Mouse (Mus musculus) heart, adult 2 months (tissue): Measurements from ENCODE around the gene Rex1bd. TPM values are rescaled to one million over a fixed set of nuclear protein-coding genes. Genes with fewer than 3 reads are reported as not detected.
A peak's percentile ranks its signal among the peaks of the same experiment; 100 is the strongest.

Source experiments
- DNase-seq, 2 experiments: peaks; one replicate each; pipeline ENCODE4 v3.0.0; 2021
- H3K27ac ChIP-seq: fragments of 200-600 bp; 2 replicates; pipeline ENCODE4 v1.8.1; 2022
- H3K27me3 ChIP-seq: fragments of 200-500 bp; 2 replicates; pipeline ENCODE4 v1.6.1; 2012; ENCODE audit warnings: mild to moderate bottlenecking, low read length, inconsistent platforms, mixed read lengths; ENCODE audit not compliant: control insufficient read depth, insufficient read depth
- H3K36me3 ChIP-seq: fragments of 200-500 bp; 2 replicates; pipeline ENCODE4 v1.6.1; 2012; ENCODE audit warnings: low read length, inconsistent platforms; ENCODE audit not compliant: control insufficient read depth, insufficient read depth
- H3K4me1 ChIP-seq: fragments of 200-500 bp; 2 replicates; pipeline ENCODE4 v1.6.1; 2011; ENCODE audit warnings: low read length; ENCODE audit not compliant: control insufficient read depth, insufficient read depth
- H3K4me3 ChIP-seq: fragments of 200-600 bp; 2 replicates; pipeline ENCODE4 v1.8.1; 2022
- H3K79me2 ChIP-seq: fragments of 200-500 bp; replicated peaks from 2 replicates; pipeline ENCODE4 v1.6.1; 2012; ENCODE audit warnings: mild to moderate bottlenecking, inconsistent platforms, low read length, moderate library complexity, mixed read lengths; ENCODE audit not compliant: control insufficient read depth, insufficient read depth
- H3K9ac ChIP-seq: fragments of 200-500 bp; 2 replicates; pipeline ENCODE4 v1.6.1; 2012; ENCODE audit warnings: low read depth, mild to moderate bottlenecking, control low read depth, inconsistent platforms, low read length, mixed read lengths
- CTCF ChIP-seq: fragments of 200-600 bp; IDR thresholded peaks from 2 replicates; pipeline ENCODE4 v1.8.1; 2022; ENCODE audit warnings: antibody characterized with exemption, mild to moderate bottlenecking, moderate library complexity
- EP300 ChIP-seq: fragments of 200-500 bp; IDR thresholded peaks from 2 replicates; pipeline ENCODE4 v1.6.1; 2011; ENCODE audit warnings: low read depth, low read length, control low read depth; ENCODE audit not compliant: insufficient read depth
- POLR2A ChIP-seq: fragments of 200-500 bp; IDR thresholded peaks from 2 replicates; pipeline ENCODE4 v1.6.1; 2011; ENCODE audit warnings: mild to moderate bottlenecking, low read depth, low read length, control low read depth; ENCODE audit not compliant: insufficient read depth
- WGBS: fragments of 180-500 bp; shearing (Covaris S2); methylation state at CpG from one replicate; pipeline ENCODE4 v1.1.7; 2018; 5-methylcytosine and 5-hydroxymethylcytosine counted together
- intact Hi-C: fragments of 180-260 bp; cut with DNase I; formaldehyde crosslinking; loops from one replicate; pipeline ENCODE4 v1.15.1; 2025
- polyA plus RNA-seq: library from polyadenylated mRNA; depleted of rRNA; stranded (reverse); fragments of >200 nt; gene quantifications from 2 replicates; pipeline ENCODE4 v1.2.3, GENCODE M21; 2012
- total RNA-seq, 2 experiments: library from RNA; stranded (reverse); gene quantifications; 2 replicates each; pipeline ENCODE4 v1.2.3; 2021

Rex1bd gene
- total and polyA plus RNA-seq, 3 experiments, result 111 to 145 (median 118) TPM

DNA sequence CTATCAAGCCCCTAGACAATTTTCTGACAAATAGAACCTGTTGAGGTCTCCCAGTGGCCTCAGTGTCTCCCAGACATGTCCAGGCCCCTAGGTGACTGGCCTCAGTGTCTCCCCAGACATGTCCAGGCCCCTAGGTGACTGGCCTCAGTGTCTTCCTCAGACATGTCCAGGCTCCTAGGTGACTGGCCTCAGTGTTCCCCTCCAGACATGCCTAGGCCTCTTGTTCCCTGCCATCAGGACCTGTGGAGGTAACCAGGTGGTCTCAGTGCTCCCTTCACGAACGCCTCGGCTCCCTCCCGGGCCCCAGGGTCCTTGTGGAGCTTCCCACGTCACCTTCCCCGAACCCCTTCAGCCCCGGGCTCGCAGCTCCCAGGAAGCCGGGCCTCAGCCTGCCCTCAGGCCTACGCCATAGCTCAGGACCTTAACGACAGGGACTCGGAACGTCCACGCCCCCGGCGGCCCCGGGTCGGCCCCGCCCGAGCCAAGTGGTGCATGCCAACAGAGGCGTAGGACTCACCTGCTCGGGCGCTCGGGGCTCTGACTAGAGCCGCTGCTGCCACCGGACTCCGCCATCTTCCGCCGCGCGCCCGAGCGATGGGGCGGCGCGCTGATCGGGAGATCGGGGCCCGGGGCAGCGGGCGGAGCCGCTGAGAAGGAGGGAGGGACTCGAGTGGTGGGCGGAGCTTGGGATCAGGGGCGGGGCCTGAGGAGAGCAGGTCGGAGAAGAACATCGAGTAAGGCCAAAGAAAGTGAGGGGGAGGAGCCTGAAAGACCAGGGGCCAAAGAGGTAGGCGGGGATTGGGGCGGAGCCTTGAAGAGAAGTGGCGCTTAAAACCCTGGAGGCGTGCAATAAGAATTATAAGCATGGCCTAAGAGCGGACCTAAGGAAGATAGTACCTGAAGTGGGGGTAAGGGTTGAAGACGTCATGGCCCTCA lies 30.0 kb downstream of the Rex1bd start, which contains the start of gene Klhl26:
Gene Klhl26, minus strand, starts transcription at position 636 of the 936 bp plus-strand sequence.
- H3K36me3 ChIP-seq, result no peaks in the 10 kb centered on the region; the same call in 1 of the 2 replicates
- peak within 1 kb of the TSS; percentile 81 for H3K27ac ChIP-seq
- peak; percentile 96 to 97 for DNase-seq
- 1% methylated on average over 53 of the region's 53 CpGs for WGBS
- intact Hi-C loops, result loop anchor here (2.0 kb wide), 2 partner anchors 26 to 38 kb away; partner anchors contain the start of gene Crtc1
- H3K4me1 ChIP-seq, result peaks cover 2% of the 10 kb centered on the region
- TF ChIP-seq POLR2A, result peak; percentile 36; the same call in 1 of the 2 replicates
- TF ChIP-seq CTCF, result no peak
- no peak for TF ChIP-seq EP300
- H3K9ac ChIP-seq, result peak within 1 kb of the TSS; percentile 87
- H3K79me2 ChIP-seq, result no peaks in the 10 kb centered on the region
- no peaks in the 10 kb centered on the region for H3K27me3 ChIP-seq
- peak within 1 kb of the TSS; percentile 93 for H3K4me3 ChIP-seq

GRCm38 (mm10) chr8:70471856-70472255 lies 34.7 kb downstream of the Rex1bd start:
- Histone ChIP-seq H3K36me3 (no peaks in the 10 kb centered on the region; the same call in 1 of the 2 replicates), H3K27me3 (no peaks in the 10 kb centered on the region), H3K4me3 (no peak overlapping the region), H3K79me2 (no peaks in the 10 kb centered on the region), H3K9ac (no peak overlapping the region), H3K4me1 (peaks cover 29% of the 10 kb centered on the region), H3K27ac (no peak overlapping the region)
- TF ChIP-seq EP300 (no peak), CTCF (no peak)
- intact Hi-C loops, result loop anchor here (2.0 kb wide), 1 partner anchor 17 kb away; no protein-coding TSS in a partner anchor
- DNase-seq, result no peak
- 98% methylated on average over 7 of the region's 7 CpGs for WGBS

GRCm38 (mm10) chr8:70469938-70470337 lies 36.6 kb downstream of the Rex1bd start:
- intact Hi-C loops, result no loop called here
- no peak for TF ChIP-seq POLR2A
- no peak for TF ChIP-seq EP300
- TF ChIP-seq CTCF, result no peak
- peaks cover 36% of the 10 kb centered on the region for H3K4me1 ChIP-seq
- H3K27me3 ChIP-seq, result no peaks in the 10 kb centered on the region
- H3K27ac ChIP-seq, result peak overlapping the region; percentile 18
- no peaks in the 10 kb centered on the region for H3K36me3 ChIP-seq
- DNase-seq, result no peak
- no peak overlapping the region for H3K9ac ChIP-seq
- no peak overlapping the region for H3K4me3 ChIP-seq
- no peaks in the 10 kb centered on the region for H3K79me2 ChIP-seq
- 47% methylated on average over 2 of the region's 2 CpGs for WGBS

- intact Hi-C loops, result no loop called here
- TF ChIP-seq POLR2A (no peak), EP300 (0 out of 2 replicates have a peak, but pooled peaks have one; percentile 45), CTCF (no peak)
- H3K4me1 ChIP-seq, result peaks cover 36% of the 10 kb centered on the region
Observed at GRCm38 (mm10) chr8:70469295-70469916, 37.1 kb downstream of the Rex1bd start.

GRCm38 (mm10) chr8:70468733-70469132 lies 37.8 kb downstream of the Rex1bd start:
- TF ChIP-seq POLR2A (no peak), EP300 (no peak), CTCF (no peak)
- Histone ChIP-seq H3K9ac (no peak overlapping the region), H3K4me3 (no peak overlapping the region), H3K27me3 (no peaks in the 10 kb centered on the region), H3K4me1 (peaks cover 37% of the 10 kb centered on the region), H3K36me3 (no peaks in the 10 kb centered on the region), H3K79me2 (no peaks in the 10 kb centered on the region; the same call in 1 of the 2 replicates), H3K27ac (peak overlapping the region; percentile 18; the same call in 1 of the 2 replicates)
- DNase-seq, result no peak
- intact Hi-C loops, result no loop called here
- 95% methylated on average over 4 of the region's 4 CpGs for WGBS

More at GRCm38 (mm10) chr8:70469295-70469916, 37.1 kb downstream of the Rex1bd start:
- Histone ChIP-seq H3K27me3 (no peaks in the 10 kb centered on the region), H3K27ac (peak overlapping the region; percentile 18), H3K4me3 (no peak overlapping the region), H3K79me2 (no peaks in the 10 kb centered on the region), H3K9ac (no peak overlapping the region), H3K36me3 (no peaks in the 10 kb centered on the region)
- 14% methylated on average over 10 of the region's 10 CpGs for WGBS
- DNase-seq, result no peak
